Mouse (Mus musculus) layer of hippocampus, adult 18-20 months (tissue): ENCODE measurements around the gene Myo1d. TPM values are rescaled to one million over a fixed set of nuclear protein-coding genes. Genes with fewer than 3 reads are reported as not detected.
"Not testable (repeated sequence)": the region's sequence is repeated elsewhere in the genome, so short reads cannot be mapped to it uniquely, and the experiment has no call there.

Source experiments
- DNase-seq, 2 experiments: peaks; one replicate each; pipeline ENCODE4 v3.0.0; 2022; ENCODE audit warnings: low spot score in 2 of 2
- total RNA-seq, 2 experiments: library from RNA; stranded (reverse); gene quantifications; 2 replicates each; pipeline ENCODE4 v1.2.3; 2021

The Myo1d gene
- total RNA-seq, 2 experiments from 2014 or later, result 8.6 to 9.9 TPM

DNA sequence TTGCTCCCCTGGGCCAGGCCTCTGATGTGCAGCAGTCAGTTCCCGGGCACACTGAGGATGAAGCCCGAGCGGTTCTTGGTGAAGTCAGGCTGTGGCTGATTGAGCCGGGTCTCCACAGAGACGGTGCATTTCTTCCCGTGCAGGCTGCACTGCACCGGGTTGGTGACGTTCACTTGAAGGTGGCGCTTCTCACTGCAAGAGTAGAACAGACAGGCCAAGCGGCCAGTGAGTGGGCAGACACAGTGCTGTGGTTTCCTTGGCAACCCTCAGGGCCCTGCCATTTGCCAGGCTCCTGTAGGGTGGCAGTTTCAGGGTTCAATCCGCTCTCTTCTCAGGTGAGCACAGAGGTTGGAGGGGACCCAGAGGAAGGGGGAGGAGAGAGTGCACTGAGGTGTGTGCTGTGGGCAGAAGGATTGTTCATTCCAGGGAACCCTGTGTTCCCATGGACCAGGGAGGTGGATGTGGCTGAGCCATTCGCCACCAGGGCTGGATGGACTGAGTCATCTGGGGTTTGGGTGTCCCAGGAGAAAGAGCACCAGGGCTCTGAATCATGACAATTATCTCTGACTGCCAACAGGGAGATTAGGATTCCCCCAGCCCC, 295.5 kb downstream of the Myo1d start:
- peak; percentile 79 to 86 for DNase-seq

DNA sequence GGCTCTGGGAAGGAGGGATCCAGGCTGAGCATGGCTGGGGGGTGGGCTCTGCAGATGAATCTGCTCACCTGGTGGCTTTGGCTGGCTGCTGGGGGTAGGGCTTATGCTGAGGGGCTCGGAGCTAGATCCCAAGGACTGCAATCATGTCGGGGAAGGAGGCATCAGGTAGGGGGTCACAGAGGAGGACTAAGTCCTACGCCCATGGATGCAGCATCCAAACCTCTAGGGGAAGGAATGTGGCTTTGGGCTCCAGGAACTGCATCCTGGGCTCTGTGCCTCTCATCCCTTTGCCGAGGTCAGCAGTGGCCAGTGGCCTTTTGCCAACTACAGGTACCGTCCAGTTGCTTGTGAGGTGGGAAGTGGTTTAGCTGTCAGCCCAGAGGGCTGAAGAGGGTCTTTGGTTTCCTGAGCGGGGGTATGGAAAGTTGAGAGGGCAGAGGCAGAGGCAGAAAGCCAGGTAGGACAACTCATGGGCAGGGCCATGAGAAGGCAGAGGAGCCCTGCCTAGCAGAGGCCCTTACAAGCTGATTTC, 296.2 kb downstream of the Myo1d start:
- no peak for DNase-seq

DNA sequence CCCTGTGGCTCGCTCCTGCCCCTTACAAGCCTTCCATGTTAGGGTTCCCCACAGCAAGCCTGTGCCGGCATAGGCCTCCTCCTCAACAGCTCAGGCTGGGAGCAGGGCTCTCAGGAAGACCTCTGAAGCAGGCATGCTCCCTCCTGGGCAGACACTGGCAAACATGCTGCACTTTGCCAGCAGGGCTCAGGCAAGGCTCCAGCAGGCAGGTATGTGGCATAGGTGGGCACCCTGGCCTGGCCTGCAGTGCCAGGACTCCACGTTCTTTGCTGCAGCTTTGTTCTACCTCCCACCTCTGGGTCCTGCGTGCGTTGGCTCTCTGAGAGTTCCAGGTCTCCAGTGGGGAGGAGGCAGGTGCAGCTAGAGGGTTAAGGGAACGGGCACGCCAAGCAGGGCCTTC, 296.9 kb downstream of the Myo1d start:
- peak in 1 of 2 experiments; percentile 45 for DNase-seq

DNA sequence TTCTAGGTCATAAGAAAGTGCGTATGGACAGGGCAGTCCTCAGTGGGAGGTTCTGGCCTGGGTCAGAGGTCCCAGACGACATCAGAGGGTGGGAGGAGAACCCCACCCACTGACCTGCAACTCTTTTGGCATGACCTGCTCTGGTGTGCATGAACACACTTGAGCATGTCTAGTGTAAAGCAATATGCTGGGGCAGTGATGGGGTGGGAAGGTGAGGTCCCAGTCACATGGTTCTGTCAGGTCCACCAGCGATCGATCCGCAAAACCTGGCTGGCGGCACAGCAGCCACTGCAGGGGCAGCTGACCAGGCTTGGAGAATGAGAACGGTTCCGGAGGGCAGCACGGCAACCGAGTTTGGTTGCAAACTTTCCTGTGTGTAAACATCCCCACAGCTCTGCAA, 297.5 kb downstream of the Myo1d start:
- DNase-seq, result peak in 1 of 2 experiments; percentile 19

DNA sequence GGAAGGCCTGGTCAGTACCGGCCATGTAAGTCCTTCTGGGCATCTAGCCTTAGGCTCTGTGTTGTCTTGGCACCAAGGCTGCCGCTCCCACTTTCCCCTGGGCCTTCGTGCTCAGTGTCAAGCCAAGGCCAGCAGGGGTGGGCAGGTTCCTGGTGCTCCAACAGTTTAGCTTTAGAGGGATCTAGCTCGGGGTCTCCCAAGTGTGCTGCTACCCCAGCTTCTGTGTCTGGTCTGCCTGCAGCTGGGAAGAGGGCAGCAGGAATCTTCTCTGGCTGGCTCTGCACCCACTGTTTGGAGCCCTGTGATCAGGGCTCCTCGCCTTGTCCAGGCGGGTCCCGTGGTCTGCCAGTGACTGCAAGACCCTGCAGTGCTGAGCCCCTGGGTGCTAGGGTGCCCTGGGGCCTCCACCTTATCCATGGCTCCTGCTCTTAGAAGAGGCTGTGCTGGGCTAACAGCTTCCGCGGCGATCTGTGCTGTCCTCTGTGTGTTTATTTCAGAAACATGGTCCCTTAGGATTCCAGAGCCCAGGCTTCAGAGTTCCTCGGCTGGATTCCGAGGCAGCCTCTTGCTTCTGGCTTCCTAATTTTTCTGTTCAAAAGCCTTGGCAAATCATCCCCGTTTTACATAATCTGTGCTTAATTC, 298.3 kb downstream of the Myo1d start:
- DNase-seq, result peak in 1 of 2 experiments; percentile 48

- peak in 1 of 2 experiments; percentile 40 for DNase-seq
These were observed 299.6 kb downstream of the Myo1d start for GRCm38 (mm10) chr11:80479906-80480866.

DNA sequence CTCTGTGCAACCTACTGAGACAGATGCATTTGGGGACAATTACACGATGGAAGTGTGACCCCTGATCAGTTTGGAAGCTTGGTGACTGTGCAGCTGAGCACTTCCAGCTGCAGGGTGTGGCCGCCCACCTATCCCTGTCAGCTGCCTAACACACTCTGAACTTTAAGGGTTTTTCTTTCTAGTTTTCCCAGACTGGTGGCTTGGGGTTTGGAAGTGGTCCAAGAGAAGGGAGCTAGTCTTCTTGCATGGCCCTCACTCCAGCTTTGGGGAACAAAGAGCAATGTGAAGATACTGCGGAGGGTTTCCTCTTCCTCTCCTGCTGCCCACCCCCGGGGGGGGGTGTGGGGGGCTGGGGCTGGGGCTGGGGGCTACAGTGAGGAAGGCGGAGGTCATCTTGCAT, 300.4 kb downstream of the Myo1d start:
- DNase-seq, result peak in 1 of 2 experiments; percentile 46

- peak in 1 of 2 experiments; percentile 33 for DNase-seq
These were observed 301.0 kb downstream of the Myo1d start for GRCm38 (mm10) chr11:80478694-80479412.

GRCm38 (mm10) chr11:80477341-80478199, 302.3 kb downstream of the Myo1d start:
- DNase-seq, result peak in 1 of 2 experiments; percentile 44

- peak; percentile 87 to 93 for DNase-seq
These were observed 303.3 kb downstream of the Myo1d start, which contains the start of gene Cdk5r1 for GRCm38 (mm10) chr11:80476222-80477189. Gene Cdk5r1, plus strand, starts transcription at chr11:80477023.

- peak in 1 of 2 experiments; percentile 2 for DNase-seq
These were observed 304.3 kb downstream of the Myo1d start for GRCm38 (mm10) chr11:80475544-80475943.

- DNase-seq, result no peak
These were observed 305.0 kb downstream of the Myo1d start for GRCm38 (mm10) chr11:80474846-80475245.

- peak; percentile 45 to 66 for DNase-seq
These were observed 305.6 kb downstream of the Myo1d start for GRCm38 (mm10) chr11:80474175-80474691.

DNA sequence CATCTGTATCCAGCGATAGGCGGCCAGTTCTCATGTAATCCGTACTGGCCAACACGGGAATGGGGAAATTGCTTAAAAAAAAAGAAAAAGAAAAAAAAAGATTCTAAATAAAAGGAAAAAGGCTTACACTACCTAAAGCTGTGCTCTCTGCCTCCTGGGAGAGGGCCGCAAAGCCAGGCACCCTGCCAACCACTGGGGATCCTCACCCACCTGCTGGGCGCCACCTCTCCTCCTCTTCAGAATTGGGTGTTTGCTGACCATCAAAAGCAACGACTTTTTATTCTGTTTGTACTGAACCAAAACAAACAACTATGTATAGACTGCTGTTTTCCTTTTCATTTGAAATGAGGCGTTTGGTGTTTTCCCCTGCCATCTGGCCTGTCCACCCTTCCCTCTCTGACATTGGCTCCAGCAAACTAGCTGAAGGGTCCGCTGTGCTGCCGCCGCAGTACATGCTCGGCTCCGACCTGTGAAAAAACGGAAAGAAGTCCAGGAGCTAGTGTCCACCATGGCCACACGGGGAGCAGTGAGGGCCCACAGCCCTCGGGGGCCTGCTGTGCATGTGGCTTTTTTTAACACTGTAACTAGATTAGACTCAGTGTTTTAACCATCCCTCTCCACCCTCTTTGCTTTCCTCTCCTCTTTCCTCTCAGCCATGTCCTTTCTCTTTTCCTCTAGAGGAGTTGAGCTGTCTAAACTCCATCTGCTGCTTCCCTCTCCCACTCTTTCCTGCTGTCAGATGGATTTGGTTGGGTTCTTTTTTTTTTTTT, 307.8 kb downstream of the Myo1d start:
- peak in 1 of 2 experiments; percentile 61 for DNase-seq

DNA sequence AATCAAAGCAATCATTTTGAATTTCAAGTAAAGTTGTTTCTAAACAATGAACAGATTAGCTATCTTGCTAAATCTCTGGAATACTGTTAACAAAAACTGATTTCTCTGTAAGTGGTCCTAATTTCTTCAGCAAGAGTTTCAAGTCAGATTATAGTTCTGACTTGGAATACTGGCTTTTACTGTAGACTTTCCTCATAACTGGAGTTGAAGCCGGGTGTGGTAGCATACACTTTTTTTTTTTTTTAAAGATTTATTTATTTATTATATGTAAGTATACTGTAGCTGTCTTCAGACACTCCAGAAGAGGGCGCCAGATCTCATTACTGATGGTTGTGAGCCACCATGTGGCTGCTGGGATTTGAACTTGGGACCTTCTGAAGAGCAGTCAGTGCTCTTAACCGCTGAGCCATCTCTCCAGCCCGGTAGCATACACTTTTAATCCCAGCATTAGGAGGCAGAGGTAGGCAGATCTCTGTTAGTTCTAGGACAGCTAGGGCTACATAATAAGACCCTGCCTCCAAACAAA, 316.2 kb downstream of the Myo1d start:
- DNase-seq, result not testable (repeated sequence)

DNA sequence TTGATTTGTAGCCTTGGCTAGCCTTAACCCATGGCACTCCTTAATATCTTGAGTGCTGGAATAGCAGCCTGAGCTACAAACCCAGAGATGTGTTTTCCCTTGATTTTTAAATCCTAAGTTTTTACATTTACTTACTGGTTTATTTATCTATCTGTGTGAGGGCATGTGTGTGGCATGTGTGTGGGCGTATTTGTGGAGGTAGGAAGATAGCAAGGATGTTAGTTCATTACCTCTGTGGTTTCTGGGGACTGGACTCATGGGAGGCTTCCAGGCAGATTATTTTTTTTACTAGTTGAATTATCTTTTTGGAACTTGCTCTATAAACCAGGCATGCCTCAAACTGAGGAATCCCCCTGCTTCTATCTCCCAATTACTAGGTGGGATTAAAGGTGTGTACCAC, 326.6 kb downstream of the Myo1d start:
- no peak for DNase-seq

DNA sequence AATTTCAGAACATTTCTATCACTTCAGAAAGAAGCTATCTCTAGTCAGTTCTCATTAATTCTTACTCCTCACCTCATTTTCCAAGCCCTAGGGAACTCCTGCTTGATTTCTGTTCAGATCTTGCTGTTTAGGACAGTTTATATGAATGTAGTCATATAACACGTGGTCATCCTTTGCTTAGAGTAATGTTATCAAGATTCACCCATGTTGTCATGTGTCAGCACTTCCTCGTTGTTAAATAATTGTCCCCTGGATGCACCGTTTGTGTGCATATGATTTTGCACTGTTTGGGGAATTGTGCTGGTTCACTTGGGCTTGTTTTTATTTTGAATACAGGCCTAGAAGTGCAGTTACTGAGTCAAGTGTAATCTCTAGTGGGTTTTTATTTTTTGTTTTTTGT, 327.6 kb downstream of the Myo1d start:
- DNase-seq, result no peak
